Mouse (Mus musculus): ENCODE measurements at regions not wholly inside any gene's neighbourhood (a gene's known extent, or its start where the extent isn't known, plus 50 kb on each side); places are given as distances from the start of the nearest gene placed in this dataset.

DNA sequence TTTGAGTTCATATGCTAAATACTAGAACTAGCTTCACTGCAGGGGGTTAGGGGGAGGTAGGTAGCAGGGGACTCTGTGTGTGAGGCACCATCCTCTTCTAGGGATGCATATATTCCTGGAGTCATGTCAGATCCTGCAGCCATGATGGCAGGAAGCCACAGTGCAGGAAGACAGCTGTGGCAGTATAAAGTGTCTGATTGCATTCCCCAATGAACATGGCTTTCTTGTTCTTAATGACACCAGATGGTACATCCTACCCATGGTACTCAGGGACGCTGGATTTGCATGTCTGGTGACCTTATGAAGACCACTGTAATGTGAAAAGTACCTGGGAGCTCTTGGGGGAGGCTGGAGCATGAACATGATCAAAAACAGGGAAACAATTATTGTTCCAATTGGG lies 1380.5 kb upstream of the Map3k7 start:
- no peak for DNase-seq (ENCODE audit: low read depth)

- no peak for DNase-seq (ENCODE audit: low read depth)
These were observed 1355.0 kb upstream of the Map3k7 start for GRCm38 (mm10) chr4:30608858-30609257.

DNA sequence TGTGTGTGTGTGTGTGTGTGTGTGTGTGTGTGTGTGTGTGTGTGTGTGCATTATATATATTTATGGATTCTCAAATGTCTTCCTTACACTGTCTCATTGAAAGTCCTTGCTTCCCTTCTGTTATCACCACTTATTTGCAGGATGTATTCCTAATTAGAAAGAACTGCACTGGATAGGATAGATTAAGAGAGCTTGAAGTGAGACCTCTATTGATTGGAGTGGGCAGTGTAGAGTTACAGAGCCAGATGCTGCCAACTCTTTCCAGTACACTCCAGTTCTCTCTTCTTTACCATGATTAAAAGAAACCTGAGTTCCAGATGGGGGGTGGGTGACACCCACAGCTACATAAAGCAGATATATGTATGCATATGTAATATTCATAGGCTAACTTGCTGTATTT lies 1354.1 kb upstream of the Map3k7 start:
- no peak for DNase-seq (ENCODE audit: low read depth)

- DNase-seq (ENCODE audit: low read depth): peak; percentile 71
These were observed 1353.4 kb upstream of the Map3k7 start for GRCm38 (mm10) chr4:30610454-30610853.

All from NIH3T3 (cell line).